Mouse (Mus musculus): Measurements from ENCODE around the gene Ppt2.

- no peak for TF ChIP-seq CTCF (IDR thresholded peaks at IDR 0.05; ENCODE audit: low read depth, low read length)
- no peak for TF ChIP-seq POLR2A (IDR thresholded peaks at IDR 0.05; ENCODE audit: extremely low read depth, insufficient read depth, low read length)
Measured at GRCm38 (mm10) chr17:34672246-34672792, 44.0 kb upstream of the Ppt2 start.

All from liver, adult 2 months (tissue).